Mouse (Mus musculus) neutrophil, adult 5-6 weeks (primary cell): ENCODE data around the gene Tnfrsf1a. TPM values are rescaled to one million over a fixed set of nuclear protein-coding genes. Genes with fewer than 3 reads are reported as not detected.
"Not testable (repeated sequence)": the region's sequence is repeated elsewhere in the genome, so short reads cannot be mapped to it uniquely, and the experiment has no call there.

Experiments used
- ATAC-seq: fragments of 151-379, 151-347 bp; 2 replicates; pipeline ENCODE4 v1.8.0; 2017; ENCODE audit warnings: mild to moderate bottlenecking, moderate TSS enrichment; ENCODE audit not compliant: insufficient number of reproducible peaks, poor library complexity, low FRiP score, severe bottlenecking; ENCODE audit errors: extremely low read depth
- total RNA-seq: library from RNA; stranded (forward); fragments of 200-1000 nt; gene quantifications from 2 replicates; pipeline ENCODE4 v1.2.3, GENCODE M21; 2017

Gene Tnfrsf1a
- 202 and 215 TPM in 2 replicates for total RNA-seq

GRCm38 (mm10) chr6:125348721-125349574, at the start of gene Tnfrsf1a:
TSS of gene Tnfrsf1a (plus strand) at chr6:125349362.
- no peak for ATAC-seq

GRCm38 (mm10) chr6:125300982-125301381, 48.2 kb upstream of the Tnfrsf1a start:
- ATAC-seq: no peak

GRCm38 (mm10) chr6:125302231-125302982, 46.8 kb upstream of the Tnfrsf1a start:
- ATAC-seq: no peak

GRCm38 (mm10) chr6:125303242-125303641, 45.9 kb upstream of the Tnfrsf1a start:
- ATAC-seq: no peak

- ATAC-seq: not testable (repeated sequence)
These were observed 44.8 kb upstream of the Tnfrsf1a start for GRCm38 (mm10) chr6:125304408-125304807.

GRCm38 (mm10) chr6:125305465-125305864, 43.7 kb upstream of the Tnfrsf1a start:
- ATAC-seq: no peak

- no peak for ATAC-seq
These were observed 42.1 kb upstream of the Tnfrsf1a start for GRCm38 (mm10) chr6:125307091-125307490.

GRCm38 (mm10) chr6:125308921-125309320, 40.2 kb upstream of the Tnfrsf1a start:
- ATAC-seq: no peak

GRCm38 (mm10) chr6:125309406-125309805, 39.8 kb upstream of the Tnfrsf1a start:
- no peak for ATAC-seq

GRCm38 (mm10) chr6:125312171-125312570, 37.0 kb upstream of the Tnfrsf1a start:
- ATAC-seq: no peak

GRCm38 (mm10) chr6:125312581-125313355, 36.4 kb upstream of the Tnfrsf1a start:
- ATAC-seq: no peak

GRCm38 (mm10) chr6:125313546-125314230, 35.5 kb upstream of the Tnfrsf1a start, which contains the start of gene Ltbr:
TSS of gene Ltbr (minus strand) at chr6:125313885.
- ATAC-seq: peak; percentile 73

GRCm38 (mm10) chr6:125314231-125314563, 35.0 kb upstream of the Tnfrsf1a start:
- no peak for ATAC-seq

- no peak for ATAC-seq
These were observed 34.4 kb upstream of the Tnfrsf1a start for GRCm38 (mm10) chr6:125314746-125315145.

- ATAC-seq: no peak
These were observed 32.1 kb upstream of the Tnfrsf1a start for GRCm38 (mm10) chr6:125317077-125317476.

- ATAC-seq: no peak
These were observed 29.9 kb upstream of the Tnfrsf1a start for GRCm38 (mm10) chr6:125318981-125319918.

- ATAC-seq: no peak
These were observed 29.3 kb upstream of the Tnfrsf1a start for GRCm38 (mm10) chr6:125319919-125320296.

GRCm38 (mm10) chr6:125320323-125320722, 28.8 kb upstream of the Tnfrsf1a start, which contains the start of gene Scnn1a:
TSS of gene Scnn1a (plus strand) at chr6:125320659.
- no peak for ATAC-seq
